8 mouse cellular contexts compared by ENCODE assay signal in the genomic region with DNA sequence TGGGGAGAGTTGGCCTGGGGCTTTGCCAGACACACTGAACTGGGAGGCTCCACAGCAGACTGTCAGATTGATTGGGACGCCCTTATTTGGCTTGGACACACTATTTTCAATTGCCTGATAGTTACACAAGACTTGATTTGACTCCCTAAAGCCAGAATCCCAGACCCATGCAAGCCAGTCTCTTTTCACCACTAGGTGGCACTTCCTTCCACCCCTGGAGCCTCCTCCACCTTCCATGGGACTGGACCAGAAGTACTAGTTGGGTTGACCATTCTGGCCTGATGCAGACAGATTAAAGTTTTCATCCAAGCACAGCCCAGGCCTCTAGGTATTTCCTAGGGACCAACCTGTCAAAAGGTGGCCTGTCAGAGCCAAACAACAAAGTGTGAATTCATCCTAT. TPM values are rescaled to one million over a fixed set of nuclear protein-coding genes. Genes with fewer than 3 reads are reported as not detected.
DNase-seq lines count a peak whose midpoint lies in the region; ATAC-seq and TF ChIP-seq lines count a peak whose summit lies in the region.

No protein-coding gene starts in this region.

- no peak overlapping the region for H3K4me3 ChIP-seq in heart, embryonic 10.5 days
- no peak overlapping the region for H3K4me3 ChIP-seq in spleen, adult 2 months (ENCODE audit: extremely low read depth, insufficient read depth, insufficient read length)
- H3K4me3 ChIP-seq in lung, postnatal 0 days (ENCODE audit: low read depth, low read length), result no peak overlapping the region
- H3K4me3 ChIP-seq in forebrain, embryonic 11.5 days (ENCODE audit: low read depth, low read length), result no peak overlapping the region

- peaks cover 3% of the 10 kb centered on the region; the same call in 1 of the 2 replicates for H3K27me3 ChIP-seq in heart, embryonic 10.5 days (ENCODE audit: insufficient read depth, poor library complexity, severe bottlenecking)
- no peaks in the 10 kb centered on the region for H3K27me3 ChIP-seq in spleen, adult 2 months (ENCODE audit: control insufficient read depth, insufficient read depth, low read length)
- H3K27me3 ChIP-seq in lung, postnatal 0 days (replicated peaks; ENCODE audit: insufficient read depth, low read length), result no peaks in the 10 kb centered on the region
- no peaks in the 10 kb centered on the region for H3K27me3 ChIP-seq in forebrain, embryonic 11.5 days (ENCODE audit: control insufficient read depth, insufficient read depth, low read length)

- TF ChIP-seq POLR2A in spleen, adult 2 months (IDR thresholded peaks at IDR 0.05; ENCODE audit: low read depth, low read length), result no peak

- no peak overlapping the region for H3K27ac ChIP-seq in heart, embryonic 10.5 days
- no peak overlapping the region for H3K27ac ChIP-seq in spleen, adult 2 months (ENCODE audit: insufficient read depth, low read length)
- H3K27ac ChIP-seq in lung, postnatal 0 days (ENCODE audit: low read length), result no peak overlapping the region
- no peak overlapping the region for H3K27ac ChIP-seq in forebrain, embryonic 11.5 days (ENCODE audit: low read depth, low read length)

- no peaks in the 10 kb centered on the region for H3K36me3 ChIP-seq in heart, embryonic 10.5 days
- no peaks in the 10 kb centered on the region for H3K36me3 ChIP-seq in spleen, adult 2 months (ENCODE audit: control insufficient read depth, insufficient read depth, low read length)
- no peaks in the 10 kb centered on the region for H3K36me3 ChIP-seq in lung, postnatal 0 days (ENCODE audit: insufficient read depth, low read length)
- no peaks in the 10 kb centered on the region for H3K36me3 ChIP-seq in forebrain, embryonic 11.5 days (ENCODE audit: control insufficient read depth, insufficient read depth, low read length)

- peak; percentile 11 to 18 for DNase-seq in heart, adult 18-20 months
- DNase-seq in heart, embryonic 10.5 days (ENCODE audit: low spot score), result no peak
- no peak for DNase-seq in spleen, adult 2 months (ENCODE audit: low read depth in 1 of 2, low spot score in 2 of 2)
- DNase-seq in spleen, adult 18-20 months, result no peak
- DNase-seq in embryo, embryonic 10 days (ENCODE audit: low spot score), result peak; percentile 38
- DNase-seq in lung, postnatal 0 days (ENCODE audit: low spot score), result peak; percentile 76
- DNase-seq in natural killer cell, adult 2 months (ENCODE audit: low spot score in 2 of 2), result no peak
- DNase-seq in forebrain, embryonic 11.5 days (ENCODE audit: low spot score), result no peak

- WGBS in heart, embryonic 10.5 days, result 54% methylated on average over 1 of the region's 1 CpGs
- WGBS in spleen, adult 2 months, result 63% methylated on average over 1 of the region's 1 CpGs
- 41% methylated on average over 1 of the region's 1 CpGs for WGBS in lung, postnatal 0 days
- WGBS in forebrain, embryonic 11.5 days, result 63% methylated on average over 1 of the region's 1 CpGs

- 0 out of 2 replicates have a peak, but pooled peaks cover 3% of the 10 kb centered on the region for H3K4me1 ChIP-seq in heart, embryonic 10.5 days
- H3K4me1 ChIP-seq in spleen, adult 2 months (ENCODE audit: control insufficient read depth, insufficient read depth, insufficient read length), result no peaks in the 10 kb centered on the region
- H3K4me1 ChIP-seq in lung, postnatal 0 days (ENCODE audit: insufficient read depth, low read depth, low read length), result no peaks in the 10 kb centered on the region
- H3K4me1 ChIP-seq in forebrain, embryonic 11.5 days (replicated peaks; ENCODE audit: control insufficient read depth, insufficient read depth, low read length), result no peaks in the 10 kb centered on the region

- peak; percentile 25; the same call in 1 of the 2 replicates for TF ChIP-seq CTCF in spleen, adult 2 months (IDR thresholded peaks at IDR 0.05; ENCODE audit: extremely low read depth, insufficient read depth, insufficient read length, insufficient replicate concordance)
- TF ChIP-seq CTCF in lung, postnatal 0 days (IDR thresholded peaks at IDR 0.05), result peak; percentile 87

- TF ChIP-seq EP300 in lung, postnatal 0 days (IDR thresholded peaks at IDR 0.05), result no peak

- ATAC-seq in lung, postnatal 0 days, result peak; percentile 68; the same call in 1 of the 2 replicates
- no peak for ATAC-seq in forebrain, embryonic 11.5 days (replicated peaks; ENCODE audit: low FRiP score)

- no peak overlapping the region for H3K4me2 ChIP-seq in lung, postnatal 0 days (replicated peaks; ENCODE audit: low read depth, low read length)
- no peak overlapping the region for H3K4me2 ChIP-seq in forebrain, embryonic 11.5 days (ENCODE audit: low read depth, low read length, severe bottlenecking)

- H3K9ac ChIP-seq in lung, postnatal 0 days (replicated peaks; ENCODE audit: low read depth), result no peak overlapping the region
- no peak overlapping the region for H3K9ac ChIP-seq in forebrain, embryonic 11.5 days (ENCODE audit: low read length)

- no peaks in the 10 kb centered on the region for H3K9me3 ChIP-seq in heart, embryonic 10.5 days
- no peaks in the 10 kb centered on the region for H3K9me3 ChIP-seq in lung, postnatal 0 days (ENCODE audit: low read length)
- no peaks in the 10 kb centered on the region for H3K9me3 ChIP-seq in forebrain, embryonic 11.5 days (ENCODE audit: control insufficient read depth, low read length)

RNA-seq across cellular contexts. Expression of a gene that starts 58.7 kb away (rescaled TPM):
- 1 to 10 TPM in 1 of 2 experiments, under 1 TPM in 1; 0.37 to 1.1 TPM for total RNA-seq in heart, adult 18-20 months (2021)
- 3.1 and 4.2 TPM in 2 replicates for polyA plus RNA-seq in heart, embryonic 10.5 days (2016; fragmentation: Nextera tagmentation; extraction: Ambion mirVana)
- polyA plus RNA-seq in spleen, adult 2 months (2012; rRNA removed), result 0.02 TPM in 2 replicates
- polyA plus RNA-seq in lung, postnatal 0 days (2015; fragmentation: Nextera tagmentation; extraction: Ambion mirVana), result 14.5 and 16.4 TPM in 2 replicates
- polyA plus RNA-seq in forebrain, embryonic 11.5 days (2014; fragmentation: Nextera tagmentation; extraction: Ambion mirVana), result 3.1 and 4.1 TPM in 2 replicates

Comparison
In these comparisons a context has a peak if more than half of its experiments do, and no peak if none do; other contexts are left out.
1. DNase-seq: peak in heart, adult 18-20 months (2 of 2), embryo, embryonic 10 days (single experiment) and lung, postnatal 0 days (single experiment); none in heart, embryonic 10.5 days (single experiment), spleen, adult 2 months (0 of 2), spleen, adult 18-20 months (0 of 2), natural killer cell, adult 2 months (0 of 2) and forebrain, embryonic 11.5 days (single experiment).